In the genomic region with DNA sequence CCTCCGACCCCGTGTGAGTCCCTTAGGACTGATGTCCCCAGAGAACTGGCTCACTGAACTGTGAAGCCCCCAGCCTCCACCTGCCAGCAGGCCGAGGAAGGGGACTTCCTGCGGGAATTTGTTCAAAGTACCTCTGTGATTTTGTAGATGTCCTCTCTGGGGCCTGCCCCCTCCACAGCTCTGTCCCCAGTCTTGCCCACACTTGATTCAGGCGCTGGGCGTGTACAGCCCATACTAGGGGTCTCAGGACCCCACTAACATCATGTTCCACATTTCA, we compare ENCODE assay signal across 19 mouse cellular contexts. TPM values are rescaled to one million over a fixed set of nuclear protein-coding genes. Genes with fewer than 3 reads are reported as not detected.
DNase-seq lines count a peak whose midpoint lies in the region; ATAC-seq and TF ChIP-seq lines count a peak whose summit lies in the region.
"Had no signal": no experiment of that assay in that cellular context is flagged by ENCODE, and none has a peak within 500 bp of the region (broad histone marks: within the 10 kb centered on the region; RNA-seq: fewer than 3 reads in every experiment).

No protein-coding gene starts in this region.

- no peak for TF ChIP-seq POLR2A in bone marrow, adult 2 months (IDR thresholded peaks at IDR 0.05; ENCODE audit: borderline replicate concordance, control insufficient read depth, low read depth, low read length)

- H3K27me3 ChIP-seq in hindbrain, embryonic 10.5 days (ENCODE audit: insufficient read depth, poor library complexity, severe bottlenecking), result peaks cover 77% of the 10 kb centered on the region
- H3K27me3 ChIP-seq in hindbrain, embryonic 14.5 days (ENCODE audit: control insufficient read depth, insufficient read depth, low read length), result peaks cover 65% of the 10 kb centered on the region
- H3K27me3 ChIP-seq in liver, postnatal 0 days (ENCODE audit: insufficient read depth, low read length), result peaks cover 35% of the 10 kb centered on the region
- H3K27me3 ChIP-seq in intestine, embryonic 16.5 days (replicated peaks; ENCODE audit: control insufficient read depth, insufficient read depth, low read length), result peaks cover 38% of the 10 kb centered on the region

- peak; percentile 4 for DNase-seq in hindbrain, embryonic 10.5 days (ENCODE audit: low spot score)
- DNase-seq in hindbrain, embryonic 14.5 days (ENCODE audit: low spot score), result no peak
- DNase-seq in liver, postnatal 0 days, result no peak
- DNase-seq in liver, result no peak
- peak; percentile 36 to 46 for DNase-seq in B cell, adult 2 months
- DNase-seq: adrenal gland, adult 8-10 months; adrenal gland, postnatal 36 days; cerebellum, adult 11 months; cerebellum, adult 8-10 months; cerebellum, postnatal 25 days; gastrocnemius, postnatal 10 days; heart, postnatal 36 days had no signal

- H3K9me3 ChIP-seq in hindbrain, embryonic 10.5 days, result no peaks in the 10 kb centered on the region
- no peaks in the 10 kb centered on the region for H3K9me3 ChIP-seq in hindbrain, embryonic 14.5 days (ENCODE audit: control insufficient read depth, low read length)
- no peaks in the 10 kb centered on the region for H3K9me3 ChIP-seq in liver, postnatal 0 days (ENCODE audit: low read length)
- no peaks in the 10 kb centered on the region for H3K9me3 ChIP-seq in intestine, embryonic 16.5 days (ENCODE audit: control insufficient read depth, low read length)
- H3K9me3 ChIP-seq: embryonic facial prominence, embryonic 12.5 days; forebrain, embryonic 15.5 days; G1E; heart, embryonic 12.5 days; hindbrain, embryonic 12.5 days had no signal

- no peaks in the 10 kb centered on the region for H3K36me3 ChIP-seq in hindbrain, embryonic 10.5 days
- H3K36me3 ChIP-seq in hindbrain, embryonic 14.5 days (replicated peaks; ENCODE audit: control insufficient read depth, insufficient read depth), result no peaks in the 10 kb centered on the region
- no peaks in the 10 kb centered on the region for H3K36me3 ChIP-seq in liver, postnatal 0 days (replicated peaks; ENCODE audit: insufficient read depth, low read length)
- H3K36me3 ChIP-seq in intestine, embryonic 16.5 days (ENCODE audit: control insufficient read depth, insufficient read depth, low read length), result no peaks in the 10 kb centered on the region
- H3K36me3 ChIP-seq: embryonic facial prominence, embryonic 12.5 days; forebrain, embryonic 15.5 days; G1E; heart, embryonic 12.5 days; hindbrain, embryonic 12.5 days had no signal

- no peak for TF ChIP-seq CTCF in liver, postnatal 0 days (IDR thresholded peaks at IDR 0.05; ENCODE audit: low read depth)
- TF ChIP-seq CTCF in bone marrow, adult 2 months (IDR thresholded peaks at IDR 0.05; ENCODE audit: control insufficient read depth, insufficient read depth, low read length), result no peak

- 26% methylated on average over 6 of the region's 6 CpGs for WGBS in hindbrain, embryonic 10.5 days
- WGBS in hindbrain, embryonic 14.5 days, result 24% methylated on average over 6 of the region's 6 CpGs
- WGBS in liver, postnatal 0 days (ENCODE audit: insufficient replicate concordance), result 31% methylated on average over 6 of the region's 6 CpGs
- WGBS in bone marrow, adult 2 months, result 62% methylated on average over 6 of the region's 6 CpGs
- WGBS in intestine, embryonic 16.5 days, result 35% methylated on average over 6 of the region's 6 CpGs

- H3K9ac ChIP-seq in hindbrain, embryonic 14.5 days, result no peak overlapping the region
- H3K9ac ChIP-seq in liver, postnatal 0 days (replicated peaks), result no peak overlapping the region
- no peak overlapping the region for H3K9ac ChIP-seq in intestine, embryonic 16.5 days (ENCODE audit: low read depth, low read length)
- H3K9ac ChIP-seq: embryonic facial prominence, embryonic 12.5 days; forebrain, embryonic 15.5 days had no signal

- no peak for ATAC-seq in hindbrain, embryonic 14.5 days (ENCODE audit: low FRiP score)
- ATAC-seq in liver, postnatal 0 days, result no peak
- no peak for ATAC-seq in intestine, embryonic 16.5 days
- ATAC-seq: forebrain, embryonic 15.5 days had no signal

- H3K4me1 ChIP-seq in hindbrain, embryonic 10.5 days (replicated peaks), result peaks cover 28% of the 10 kb centered on the region
- peaks cover 20% of the 10 kb centered on the region for H3K4me1 ChIP-seq in hindbrain, embryonic 14.5 days (replicated peaks; ENCODE audit: control insufficient read depth, insufficient read depth, low read length)
- peaks cover 4% of the 10 kb centered on the region for H3K4me1 ChIP-seq in liver, postnatal 0 days (ENCODE audit: insufficient read depth)
- H3K4me1 ChIP-seq in bone marrow, adult 2 months (ENCODE audit: control insufficient read depth, insufficient read depth, low read length), result no peaks in the 10 kb centered on the region; the same call in 1 of the 2 replicates
- H3K4me1 ChIP-seq in intestine, embryonic 16.5 days (ENCODE audit: control insufficient read depth, insufficient read depth, low read length), result peaks cover 14% of the 10 kb centered on the region

- no peak overlapping the region for H3K27ac ChIP-seq in hindbrain, embryonic 10.5 days
- H3K27ac ChIP-seq in hindbrain, embryonic 14.5 days, result no peak overlapping the region
- H3K27ac ChIP-seq in liver, postnatal 0 days (ENCODE audit: low read depth), result no peak overlapping the region
- H3K27ac ChIP-seq in bone marrow, adult 2 months (ENCODE audit: control insufficient read depth, insufficient read depth, low read depth, low read length, poor library complexity), result peak overlapping the region; percentile 39
- H3K27ac ChIP-seq in intestine, embryonic 16.5 days (ENCODE audit: low read length), result no peak overlapping the region
- H3K27ac ChIP-seq: embryonic facial prominence, embryonic 12.5 days; forebrain, embryonic 15.5 days; hindbrain, embryonic 12.5 days had no signal

- H3K4me3 ChIP-seq in hindbrain, embryonic 10.5 days, result no peak overlapping the region
- H3K4me3 ChIP-seq in hindbrain, embryonic 14.5 days (replicated peaks; ENCODE audit: low read length), result no peak overlapping the region
- peak overlapping the region; percentile 42 for H3K4me3 ChIP-seq in liver, postnatal 0 days (ENCODE audit: low read depth, low read length)
- peak overlapping the region; percentile 27 for H3K4me3 ChIP-seq in bone marrow, adult 2 months (replicated peaks; ENCODE audit: control insufficient read depth, low read depth, low read length)
- H3K4me3 ChIP-seq in intestine, embryonic 16.5 days (ENCODE audit: low read length), result no peak overlapping the region

- no peak overlapping the region for H3K4me2 ChIP-seq in hindbrain, embryonic 14.5 days (replicated peaks)
- no peak overlapping the region for H3K4me2 ChIP-seq in liver, postnatal 0 days (ENCODE audit: low read depth, low read length)
- H3K4me2 ChIP-seq in intestine, embryonic 16.5 days (ENCODE audit: low read depth, low read length), result no peak overlapping the region

- TF ChIP-seq EP300 in liver, postnatal 0 days (IDR thresholded peaks at IDR 0.05; ENCODE audit: low read depth), result no peak

RNA-seq across cellular contexts. Expression of gene Irf4, which starts 2.2 kb away (rescaled TPM):
- polyA plus RNA-seq in hindbrain, embryonic 10.5 days (2016; fragmentation: Nextera tagmentation; extraction: Ambion mirVana), result not detected in 2 replicates
- polyA plus RNA-seq in hindbrain, embryonic 14.5 days (2014; fragmentation: Nextera tagmentation; extraction: Ambion mirVana), result 0.08 and 0.25 TPM in 2 replicates
- polyA plus RNA-seq in liver, postnatal 0 days (2015; fragmentation: Nextera tagmentation; extraction: Ambion mirVana), result 0.95 and 1.1 TPM in 2 replicates
- polyA plus RNA-seq in bone marrow, adult 2 months (2011; ENCODE audit: insufficient read depth, insufficient read length, low replicate concordance, missing spikeins), result 3.0 and 6.3 TPM in 2 replicates
- 0.06 and 0.09 TPM in 2 replicates for polyA plus RNA-seq in intestine, embryonic 16.5 days (2015; fragmentation: Nextera tagmentation; extraction: Ambion mirVana)
- polyA plus RNA-seq: G1E had no signal

Comparison
In these comparisons a context has a peak if more than half of its experiments do, and no peak if none do; other contexts are left out.
1. DNase-seq: peak in hindbrain, embryonic 10.5 days (single experiment) and B cell, adult 2 months (2 of 2); none in hindbrain, embryonic 14.5 days (single experiment), liver, postnatal 0 days (single experiment) and liver (single experiment).
2. H3K4me3 ChIP-seq: peak in liver, postnatal 0 days (single experiment) and bone marrow, adult 2 months (single experiment); none in hindbrain, embryonic 10.5 days (single experiment), hindbrain, embryonic 14.5 days (single experiment) and intestine, embryonic 16.5 days (single experiment).